Mouse (Mus musculus) midbrain, postnatal 0 days (tissue): ENCODE measurements at regions not wholly inside any gene's neighbourhood (a gene's known extent, or its start where the extent isn't known, plus 50 kb on each side); places are given as distances from the start of the nearest gene placed in this dataset.

Experiments used
- ATAC-seq: fragments of 200-750 bp; cut with Nextera tagmentation; 2 replicates; pipeline ENCODE4 v1.8.0; 2017; ENCODE audit warnings: moderate number of reproducible peaks, mild to moderate bottlenecking, moderate TSS enrichment, moderate library complexity; ENCODE audit not compliant: low FRiP score
- DNase-seq: peaks from one replicate; pipeline ENCODE4 v3.0.0-alpha.2; 2015; ENCODE audit warnings: low spot score
- H3K27ac ChIP-seq: fragments of 300-500 bp; sonication (generic); 2 replicates; pipeline ENCODE4 v1.5.1; 2014; ENCODE audit warnings: low read depth, mild to moderate bottlenecking, low read length, mixed read lengths
- H3K27me3 ChIP-seq: fragments of 300-500 bp; sonication (generic); 2 replicates; pipeline ENCODE4 v1.6.1; 2014; ENCODE audit warnings: low read length, control low read depth, mixed read lengths; ENCODE audit not compliant: insufficient read depth
- H3K36me3 ChIP-seq: fragments of 300-500 bp; sonication (generic); 2 replicates; pipeline ENCODE4 v1.6.1; 2014; ENCODE audit warnings: low read length, control low read depth, mixed read lengths; ENCODE audit not compliant: insufficient read depth
- H3K4me1 ChIP-seq: fragments of 300-500 bp; sonication (generic); 2 replicates; pipeline ENCODE4 v1.6.1; 2014; ENCODE audit warnings: mild to moderate bottlenecking, control low read depth, antibody characterized with exemption, low read length, mixed read lengths; ENCODE audit not compliant: insufficient read depth
- H3K4me2 ChIP-seq: fragments of 300-500 bp; sonication (generic); 2 replicates; pipeline ENCODE4 v1.6.1; 2014; ENCODE audit warnings: low read depth, mild to moderate bottlenecking, low read length, mixed read lengths; ENCODE audit not compliant: poor library complexity, severe bottlenecking
- H3K4me3 ChIP-seq: fragments of 300-500 bp; sonication (generic); 2 replicates; pipeline ENCODE4 v1.5.1; 2014; ENCODE audit warnings: low read depth, mild to moderate bottlenecking, low read length, moderate library complexity
- H3K9ac ChIP-seq: fragments of 300-500 bp; sonication (generic); replicated peaks from 2 replicates; pipeline ENCODE4 v1.6.1; 2014; ENCODE audit warnings: mild to moderate bottlenecking, low read length, moderate library complexity, mixed read lengths; ENCODE audit not compliant: poor library complexity, severe bottlenecking
- H3K9me3 ChIP-seq: fragments of 300-500 bp; sonication (generic); 2 replicates; pipeline ENCODE4 v1.6.1; 2016; ENCODE audit warnings: low read length, control low read depth
- CTCF ChIP-seq: IDR thresholded peaks from 2 replicates; pipeline ENCODE4 v1.5.1; 2016; ENCODE audit warnings: antibody characterized with exemption, mild to moderate bottlenecking
- WGBS: fragments of 180-500 bp; shearing (Covaris S2); extraction: QIAGEN DNeasy Blood & Tissue Kit; methylation state at CpG from one replicate; pipeline ENCODE4 v1.1.7; 2014; 5-methylcytosine and 5-hydroxymethylcytosine counted together

DNA sequence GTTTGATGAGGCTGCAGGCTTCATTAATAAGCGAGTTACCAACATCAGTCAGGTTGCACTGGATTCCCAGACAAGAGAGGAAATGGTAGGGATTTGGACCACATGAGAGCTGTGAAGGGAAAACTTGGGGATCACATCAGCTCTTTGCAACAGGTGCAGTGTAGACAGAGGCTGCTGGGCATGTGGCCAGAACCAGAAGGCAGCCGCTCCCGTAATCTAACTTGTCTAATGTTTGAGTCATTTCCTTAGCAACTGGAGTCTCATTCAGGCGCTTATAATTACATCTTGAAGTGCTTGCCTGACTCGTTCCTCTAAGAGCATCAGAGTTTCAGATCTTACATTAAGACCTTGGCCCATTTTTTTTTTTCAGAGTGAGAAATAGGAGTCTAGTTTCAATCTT, 587.4 kb downstream of the Rapgef2 start:
- 63% methylated on average over 5 of the region's 5 CpGs for WGBS
- ATAC-seq, result no peak

DNA sequence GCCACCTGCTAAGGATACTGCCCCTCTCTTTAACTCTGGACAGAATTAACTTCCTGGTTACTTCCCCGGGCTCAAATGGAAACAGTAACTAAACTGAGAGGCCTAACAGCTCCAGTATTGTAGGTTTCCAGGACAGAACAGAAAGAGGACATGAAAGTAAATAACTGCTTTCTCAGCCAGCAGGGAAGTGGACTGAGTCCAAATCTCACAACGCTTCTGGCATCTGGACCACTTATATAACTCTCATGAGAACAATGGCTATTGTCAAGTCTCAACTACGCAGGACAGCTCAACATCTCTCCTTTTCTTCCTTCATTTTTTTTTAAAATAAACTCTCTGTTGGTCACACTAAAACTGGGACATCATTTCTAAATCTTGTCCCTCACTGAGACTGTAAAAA, 594.8 kb downstream of the Rapgef2 start:
- peak; percentile 41 for DNase-seq
- no peak overlapping the region for H3K4me2 ChIP-seq
- no peaks in the 10 kb centered on the region for H3K9me3 ChIP-seq
- no peak for TF ChIP-seq CTCF
- no peaks in the 10 kb centered on the region for H3K36me3 ChIP-seq
- no peak overlapping the region for H3K27ac ChIP-seq
- ATAC-seq, result no peak
- H3K4me1 ChIP-seq, result no peaks in the 10 kb centered on the region
- no peak overlapping the region for H3K9ac ChIP-seq
- no peak overlapping the region for H3K4me3 ChIP-seq
- 28% methylated on average over 3 of the region's 3 CpGs for WGBS
- H3K27me3 ChIP-seq, result no peaks in the 10 kb centered on the region

More for the DNA sequence above, 587.4 kb downstream of the Rapgef2 start:
- peak; percentile 53 for DNase-seq
- Histone ChIP-seq H3K27ac (no peak overlapping the region), H3K4me2 (no peak overlapping the region), H3K9me3 (no peaks in the 10 kb centered on the region), H3K9ac (no peak overlapping the region), H3K4me3 (no peak overlapping the region), H3K27me3 (no peaks in the 10 kb centered on the region), H3K36me3 (no peaks in the 10 kb centered on the region), H3K4me1 (no peaks in the 10 kb centered on the region)
- TF ChIP-seq CTCF, result no peak

DNA sequence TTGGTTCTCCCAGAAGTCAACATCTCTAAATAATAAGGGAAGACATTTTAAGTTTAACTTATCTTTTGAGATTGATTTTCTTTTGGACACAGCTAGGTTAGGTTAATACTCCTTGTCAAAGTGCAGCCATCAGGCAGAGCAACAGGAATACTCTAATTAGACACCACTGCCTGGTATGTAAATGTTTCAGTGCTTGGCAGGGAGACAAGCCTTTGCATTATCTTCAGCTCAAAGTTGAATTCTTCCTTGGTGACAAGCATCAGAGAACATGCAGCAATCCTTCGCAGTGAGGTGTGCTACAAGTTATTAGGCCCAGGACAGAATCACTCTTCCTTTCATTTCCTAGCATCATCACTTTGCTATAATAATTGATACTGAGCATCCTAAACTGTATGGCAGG, 608.7 kb downstream of the Rapgef2 start:
- Histone ChIP-seq H3K4me2 (no peak overlapping the region), H3K9ac (no peak overlapping the region), H3K27me3 (no peaks in the 10 kb centered on the region), H3K4me3 (no peak overlapping the region), H3K27ac (no peak overlapping the region), H3K4me1 (no peaks in the 10 kb centered on the region), H3K36me3 (no peaks in the 10 kb centered on the region), H3K9me3 (no peaks in the 10 kb centered on the region)
- WGBS, result 56% methylated on average over 1 of the region's 1 CpGs
- ATAC-seq, result no peak
- TF ChIP-seq CTCF, result no peak
- DNase-seq, result no peak

DNA sequence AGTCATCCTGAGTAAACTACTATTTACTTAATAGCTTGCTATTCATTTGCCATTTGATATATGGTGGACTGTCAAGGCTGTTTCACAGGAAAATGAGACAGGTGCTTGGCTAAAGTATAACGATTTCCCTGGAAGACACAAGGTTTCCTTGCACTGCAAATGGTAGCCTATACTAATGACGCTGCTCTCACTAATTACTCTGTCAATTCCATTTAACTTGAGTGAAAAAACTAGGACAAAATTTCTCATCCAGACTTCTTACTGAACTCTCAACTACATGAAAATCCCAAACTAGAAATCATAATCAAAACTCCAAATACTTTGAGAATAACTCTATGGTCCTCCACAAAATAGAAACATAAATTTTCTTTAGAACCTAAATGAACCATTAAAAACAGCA, 609.5 kb downstream of the Rapgef2 start:
- no peak for ATAC-seq
- Histone ChIP-seq H3K4me1 (no peaks in the 10 kb centered on the region), H3K4me2 (no peak overlapping the region), H3K36me3 (no peaks in the 10 kb centered on the region), H3K27ac (no peak overlapping the region), H3K9me3 (no peaks in the 10 kb centered on the region), H3K27me3 (no peaks in the 10 kb centered on the region), H3K4me3 (no peak overlapping the region), H3K9ac (no peak overlapping the region)
- 86% methylated on average over 2 of the region's 2 CpGs for WGBS
- TF ChIP-seq CTCF, result no peak
- DNase-seq, result no peak

DNA sequence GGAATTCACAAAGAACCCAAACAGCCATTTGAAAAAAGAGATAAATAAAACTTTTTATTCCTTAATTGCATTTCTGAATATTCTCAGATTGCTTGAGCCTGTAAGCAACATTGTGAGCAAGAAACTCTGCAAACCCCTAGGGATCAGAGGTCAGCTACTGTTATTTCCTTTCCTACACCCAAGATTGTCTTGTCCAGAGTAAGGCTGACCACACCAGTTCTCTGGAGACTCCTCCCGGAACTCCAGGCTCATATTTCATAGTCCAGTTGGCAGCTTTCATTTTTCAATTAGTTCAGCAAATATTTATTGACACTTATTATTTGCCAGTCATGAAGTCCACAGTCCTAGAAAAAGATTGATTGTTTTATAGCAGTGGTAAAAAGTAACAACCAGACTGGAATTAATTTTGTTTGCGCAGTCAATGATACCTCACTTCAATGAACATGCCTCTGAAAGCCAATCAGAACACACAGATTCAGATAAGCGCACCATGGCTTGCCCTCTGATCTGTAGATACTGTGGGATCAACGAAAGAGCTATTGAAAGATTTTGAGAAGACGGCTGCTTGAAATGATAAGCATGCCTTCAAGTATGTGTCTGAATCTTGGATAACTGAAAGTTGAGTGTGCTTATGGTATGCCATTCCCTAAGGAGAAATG, 611.7 kb downstream of the Rapgef2 start:
- WGBS, result 89% methylated on average over 5 of the region's 5 CpGs
- Histone ChIP-seq H3K4me3 (no peak overlapping the region), H3K27ac (no peak overlapping the region), H3K27me3 (no peaks in the 10 kb centered on the region), H3K4me2 (no peak overlapping the region), H3K4me1 (no peaks in the 10 kb centered on the region), H3K9me3 (no peaks in the 10 kb centered on the region), H3K36me3 (no peaks in the 10 kb centered on the region), H3K9ac (no peak overlapping the region)
- ATAC-seq (no peak), DNase-seq (no peak)
- TF ChIP-seq CTCF, result no peak

DNA sequence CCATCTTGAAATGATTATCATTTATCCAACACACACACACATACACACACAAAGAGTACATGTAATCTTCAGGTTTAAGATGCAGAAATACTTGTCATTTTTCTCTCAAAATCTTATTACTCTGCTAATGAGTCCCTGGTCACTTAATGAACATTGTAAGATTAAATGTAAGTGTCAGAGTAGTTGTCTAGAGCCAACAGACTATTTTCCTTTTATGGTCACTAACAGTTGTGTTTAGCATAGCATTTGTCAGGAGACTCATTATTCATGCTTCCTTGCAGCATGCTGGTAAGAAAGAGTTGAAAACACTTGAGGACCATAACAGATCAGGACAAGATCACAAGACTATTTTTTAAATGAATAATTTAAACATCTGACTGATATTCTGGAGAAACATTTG, 618.3 kb downstream of the Rapgef2 start:
- DNase-seq (no peak), ATAC-seq (no peak)
- Histone ChIP-seq H3K4me2 (no peak overlapping the region), H3K27ac (no peak overlapping the region), H3K4me3 (no peak overlapping the region), H3K27me3 (no peaks in the 10 kb centered on the region), H3K9me3 (no peaks in the 10 kb centered on the region), H3K4me1 (no peaks in the 10 kb centered on the region), H3K36me3 (no peaks in the 10 kb centered on the region), H3K9ac (no peak overlapping the region)
- no peak for TF ChIP-seq CTCF
